In genomic region chr3:145118254-145119001, GRCm38 (mm10) we compare ENCODE assay signal across 7 mouse cellular contexts. TPM values are rescaled to one million over a fixed set of nuclear protein-coding genes. Genes with fewer than 3 reads are reported as not detected.
DNase-seq lines count a peak whose midpoint lies in the region; ATAC-seq lines count a peak whose summit lies in the region.

TSS of gene Odf2l (plus strand) at chr3:145118588.

- peak within 1 kb of the TSS; percentile 90 for H3K9ac ChIP-seq in intestine, embryonic 16.5 days (ENCODE audit: low read depth, low read length)
- H3K9ac ChIP-seq in midbrain, embryonic 11.5 days (ENCODE audit: low read length) = peak within 1 kb of the TSS; percentile 93

- peak within 1 kb of the TSS; percentile 99 for H3K27ac ChIP-seq in intestine, embryonic 16.5 days (ENCODE audit: low read length)
- H3K27ac ChIP-seq in midbrain, embryonic 11.5 days (ENCODE audit: low read depth, low read length) = peak within 1 kb of the TSS; percentile 98

- WGBS in intestine, embryonic 16.5 days = 1% methylated on average over 57 of the region's 57 CpGs
- WGBS in midbrain, embryonic 11.5 days = under 1% methylated on average over 55 of the region's 57 CpGs

- intact Hi-C loops in gastrocnemius, postnatal 36 days (cut with DNase I) = loop anchor here (5.0 kb wide), 1 partner anchor 396 kb away; the partner anchor contains the start of gene Sh3glb1
- intact Hi-C loops in left cerebral cortex, postnatal 36 days (cut with DNase I) = no loop called here

- peak; percentile 98 for DNase-seq in adrenal gland, adult 2 months
- peak; percentile 97 for DNase-seq in embryo, embryonic 11.5 days (ENCODE audit: low read depth, low spot score)
- peak; percentile 98 for DNase-seq in gastrocnemius, postnatal 36 days
- peak; percentile 98 for DNase-seq in left cerebral cortex, postnatal 36 days (ENCODE audit: low spot score in 2 of 2)
- peak; percentile 99 for DNase-seq in midbrain, embryonic 11.5 days (ENCODE audit: low spot score, missing footprints)
- DNase-seq in skeletal muscle tissue, adult 2 months (ENCODE audit: low read depth, low spot score) = peak; percentile 94

- no peaks in the 10 kb centered on the region for H3K36me3 ChIP-seq in intestine, embryonic 16.5 days (ENCODE audit: control insufficient read depth, insufficient read depth, low read length)
- no peaks in the 10 kb centered on the region for H3K36me3 ChIP-seq in midbrain, embryonic 11.5 days (ENCODE audit: control insufficient read depth, insufficient read depth, low read length)

- H3K27me3 ChIP-seq in intestine, embryonic 16.5 days (replicated peaks; ENCODE audit: control insufficient read depth, insufficient read depth, low read length) = no peaks in the 10 kb centered on the region
- H3K27me3 ChIP-seq in midbrain, embryonic 11.5 days (ENCODE audit: control insufficient read depth, insufficient read depth, low read length) = no peaks in the 10 kb centered on the region

- ATAC-seq in intestine, embryonic 16.5 days = peak; percentile 99
- peak; percentile 99 for ATAC-seq in midbrain, embryonic 11.5 days (ENCODE audit: low FRiP score)

- H3K9me3 ChIP-seq in intestine, embryonic 16.5 days (ENCODE audit: control insufficient read depth, low read length) = no peaks in the 10 kb centered on the region
- no peaks in the 10 kb centered on the region for H3K9me3 ChIP-seq in midbrain, embryonic 11.5 days (ENCODE audit: control insufficient read depth, low read length)

- peak within 1 kb of the TSS; percentile 71 for H3K4me2 ChIP-seq in intestine, embryonic 16.5 days (ENCODE audit: low read depth, low read length)
- H3K4me2 ChIP-seq in midbrain, embryonic 11.5 days = peak within 1 kb of the TSS; percentile 62

- H3K4me1 ChIP-seq in intestine, embryonic 16.5 days (ENCODE audit: control insufficient read depth, insufficient read depth, low read length) = no peaks in the 10 kb centered on the region
- H3K4me1 ChIP-seq in midbrain, embryonic 11.5 days (ENCODE audit: control insufficient read depth, insufficient read depth, low read length) = peaks cover 9% of the 10 kb centered on the region; the same call in 1 of the 2 replicates

- H3K4me3 ChIP-seq in intestine, embryonic 16.5 days (ENCODE audit: low read length) = peak within 1 kb of the TSS; percentile 90
- peak within 1 kb of the TSS; percentile 74 for H3K4me3 ChIP-seq in midbrain, embryonic 11.5 days (ENCODE audit: low read depth, low read length)

RNA-seq across cellular contexts. Expression of gene Odf2l, which starts in this region (rescaled TPM):
- 10 to 100 TPM; 17.0 to 18.2 TPM for total RNA-seq in adrenal gland, adult 2 months (2021)
- 1.2 and 2.0 TPM in 2 replicates for polyA plus RNA-seq in adrenal gland, adult 2 months (2012; rRNA removed)
- total RNA-seq in gastrocnemius, postnatal 36 days (2021) = 10 to 100 TPM in 1 of 2 experiments, 1 to 10 TPM in 1; 7.4 to 10.2 TPM
- 13.1 and 14.7 TPM in 2 replicates for polyA plus RNA-seq in intestine, embryonic 16.5 days (2015; fragmentation: Nextera tagmentation; extraction: Ambion mirVana)
- 10 to 100 TPM; 17.6 to 30.1 TPM for total RNA-seq in left cerebral cortex, postnatal 36 days (2021)
- 30.0 and 34.3 TPM in 2 replicates for polyA plus RNA-seq in midbrain, embryonic 11.5 days (2014; fragmentation: Nextera tagmentation; extraction: Ambion mirVana)

Comparison
In these comparisons a context has a peak if more than half of its experiments do, and no peak if none do; other contexts are left out.
1. Peak in every context shown above with its lines: DNase-seq, ATAC-seq, H3K4me3 ChIP-seq and H3K27ac ChIP-seq.